Mouse (Mus musculus): ENCODE results near the gene Tmem184b. TPM values are rescaled to one million over a fixed set of nuclear protein-coding genes. Genes with fewer than 3 reads are reported as not detected.

The Tmem184b gene
- polyA plus RNA-seq, 1 experiment = 269 TPM

DNA sequence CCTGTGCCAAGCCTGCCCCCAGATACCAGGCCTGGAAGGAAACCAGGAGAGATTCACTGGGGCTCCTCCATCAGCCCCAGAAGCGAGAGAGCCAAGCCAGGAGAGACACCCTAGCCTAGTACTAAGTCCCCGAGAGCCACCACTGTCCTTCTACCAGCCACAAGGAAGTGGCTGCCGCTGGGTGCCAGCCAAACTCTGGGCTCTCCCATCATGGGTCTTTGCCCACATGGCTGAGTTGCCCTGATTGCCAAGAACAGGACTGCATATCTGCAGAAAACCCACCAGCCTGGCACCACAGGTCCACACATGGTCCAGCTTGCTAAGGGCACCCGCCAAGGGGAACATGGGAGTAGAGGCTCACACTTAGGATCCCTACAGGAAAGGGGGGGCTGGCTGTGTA, 36.9 kb upstream of the Tmem184b start:
- peak; percentile 69 for DNase-seq
- WGBS = 8% methylated on average over 4 of the region's 4 CpGs
- H3K4me3 ChIP-seq (replicated peaks; ENCODE audit: extremely low read depth, low read depth, low read length) = peak overlapping the region; percentile 60
- TF ChIP-seq POLR2A (IDR thresholded peaks at IDR 0.05; ENCODE audit: borderline replicate concordance, extremely low read depth, low read depth, low read length) = no peak
- TF ChIP-seq CTCF (IDR thresholded peaks at IDR 0.05; ENCODE audit: insufficient read depth, low read length) = no peak
- peaks cover 48% of the 10 kb centered on the region for H3K4me1 ChIP-seq (ENCODE audit: control insufficient read depth, insufficient read depth, low read length)

- H3K4me1 ChIP-seq (ENCODE audit: control insufficient read depth, insufficient read depth, low read length) = peaks cover 55% of the 10 kb centered on the region
- no peak overlapping the region for H3K4me3 ChIP-seq (replicated peaks; ENCODE audit: extremely low read depth, low read depth, low read length)
- TF ChIP-seq CTCF (IDR thresholded peaks at IDR 0.05; ENCODE audit: insufficient read depth, low read length) = no peak
- TF ChIP-seq POLR2A (IDR thresholded peaks at IDR 0.05; ENCODE audit: borderline replicate concordance, extremely low read depth, low read depth, low read length) = no peak
- WGBS = 61% methylated on average over 4 of the region's 4 CpGs
- DNase-seq = no peak
Observed at GRCm38 (mm10) chr15:79439386-79439785, 36.0 kb upstream of the Tmem184b start.

GRCm38 (mm10) chr15:79438816-79439215, 35.4 kb upstream of the Tmem184b start:
- Histone ChIP-seq H3K4me3 (replicated peaks; ENCODE audit: extremely low read depth, low read depth, low read length) (no peak overlapping the region), H3K4me1 (ENCODE audit: control insufficient read depth, insufficient read depth, low read length) (peaks cover 57% of the 10 kb centered on the region)
- DNase-seq = no peak
- TF ChIP-seq POLR2A (IDR thresholded peaks at IDR 0.05; ENCODE audit: borderline replicate concordance, extremely low read depth, low read depth, low read length) = no peak
- no peak for TF ChIP-seq CTCF (IDR thresholded peaks at IDR 0.05; ENCODE audit: insufficient read depth, low read length)
- 46% methylated on average over 8 of the region's 8 CpGs for WGBS

- Histone ChIP-seq H3K4me3 (replicated peaks; ENCODE audit: extremely low read depth, low read depth, low read length) (no peak overlapping the region), H3K4me1 (ENCODE audit: control insufficient read depth, insufficient read depth, low read length) (peaks cover 57% of the 10 kb centered on the region)
- TF ChIP-seq CTCF (IDR thresholded peaks at IDR 0.05; ENCODE audit: insufficient read depth, low read length) (no peak), POLR2A (IDR thresholded peaks at IDR 0.05; ENCODE audit: borderline replicate concordance, extremely low read depth, low read depth, low read length) (no peak)
- no peak for DNase-seq
- 60% methylated on average over 6 of the region's 6 CpGs for WGBS
Observed at GRCm38 (mm10) chr15:79438209-79438810, 34.9 kb upstream of the Tmem184b start.

DNA sequence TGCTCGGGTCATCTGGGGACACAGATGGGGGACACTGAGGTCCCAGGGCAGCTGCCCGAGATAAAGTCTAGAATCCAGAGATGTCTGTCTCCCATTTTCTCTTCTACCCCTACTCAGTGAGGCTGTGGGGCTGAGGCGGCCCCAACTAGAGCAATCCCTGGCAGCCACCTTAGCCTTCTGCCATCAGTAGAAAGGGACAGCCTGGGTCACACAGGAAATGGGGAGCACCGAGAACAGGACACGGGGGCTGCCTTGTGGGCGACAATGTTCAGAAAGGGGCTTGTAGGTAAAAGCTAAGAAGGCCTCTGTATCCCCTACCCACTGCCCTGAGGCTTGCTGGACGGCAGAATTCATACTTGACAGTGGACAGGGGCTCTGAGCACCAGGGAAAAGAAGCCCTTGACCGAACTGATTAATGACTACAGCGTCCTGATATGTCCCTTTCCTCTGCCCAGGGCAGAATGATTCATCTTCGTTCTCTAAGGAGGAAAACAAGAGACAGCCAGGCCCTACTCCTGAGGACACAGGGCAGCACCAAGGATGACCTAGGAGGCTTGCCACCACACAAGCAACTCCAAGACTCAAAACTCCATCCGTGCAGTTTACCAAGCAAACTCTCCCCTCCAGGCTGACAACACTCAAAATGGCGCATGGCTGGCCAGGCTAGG, 34.3 kb upstream of the Tmem184b start:
- 62% methylated on average over 12 of the region's 12 CpGs for WGBS
- Histone ChIP-seq H3K4me1 (ENCODE audit: control insufficient read depth, insufficient read depth, low read length) (peaks cover 61% of the 10 kb centered on the region), H3K4me3 (replicated peaks; ENCODE audit: extremely low read depth, low read depth, low read length) (no peak overlapping the region)
- TF ChIP-seq CTCF (IDR thresholded peaks at IDR 0.05; ENCODE audit: insufficient read depth, low read length) (no peak), POLR2A (IDR thresholded peaks at IDR 0.05; ENCODE audit: borderline replicate concordance, extremely low read depth, low read depth, low read length) (no peak)
- DNase-seq = no peak

DNA sequence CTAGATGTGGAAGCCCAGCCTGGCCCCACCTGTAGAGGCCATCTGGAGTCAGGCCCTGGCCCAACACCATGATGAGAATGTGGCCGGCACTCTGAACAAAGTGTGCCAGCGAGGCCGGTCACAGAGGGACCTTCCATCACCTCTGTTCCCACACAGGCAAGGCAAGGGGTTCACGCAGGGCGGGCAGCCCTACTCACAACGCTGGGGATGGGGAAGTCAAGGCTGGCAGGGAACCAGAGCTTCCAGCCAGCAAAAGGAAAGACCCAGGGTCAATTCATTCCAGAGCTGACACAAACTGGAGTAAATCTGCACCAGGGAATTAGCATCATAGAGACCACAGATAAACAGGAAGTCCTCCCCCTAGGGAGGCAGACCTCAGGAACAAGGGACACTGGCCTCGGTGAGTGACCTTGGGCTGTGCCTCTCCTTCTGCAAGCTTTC, 33.1 kb upstream of the Tmem184b start:
- no peak for DNase-seq
- H3K4me1 ChIP-seq (ENCODE audit: control insufficient read depth, insufficient read depth, low read length) = peaks cover 68% of the 10 kb centered on the region
- H3K4me3 ChIP-seq (replicated peaks; ENCODE audit: extremely low read depth, low read depth, low read length) = no peak overlapping the region
- TF ChIP-seq POLR2A (IDR thresholded peaks at IDR 0.05; ENCODE audit: borderline replicate concordance, extremely low read depth, low read depth, low read length) (no peak), CTCF (IDR thresholded peaks at IDR 0.05; ENCODE audit: insufficient read depth, low read length) (no peak)
- 28% methylated on average over 7 of the region's 7 CpGs for WGBS

- WGBS = 15% methylated on average over 7 of the region's 7 CpGs
- DNase-seq = no peak
- Histone ChIP-seq H3K4me1 (ENCODE audit: control insufficient read depth, insufficient read depth, low read length) (peaks cover 70% of the 10 kb centered on the region), H3K4me3 (replicated peaks; ENCODE audit: extremely low read depth, low read depth, low read length) (no peak overlapping the region)
- TF ChIP-seq CTCF (IDR thresholded peaks at IDR 0.05; ENCODE audit: insufficient read depth, low read length) (no peak), POLR2A (IDR thresholded peaks at IDR 0.05; ENCODE audit: borderline replicate concordance, extremely low read depth, low read depth, low read length) (no peak)
Observed at GRCm38 (mm10) chr15:79435191-79435671, 31.9 kb upstream of the Tmem184b start.

GRCm38 (mm10) chr15:79432892-79433291, 29.5 kb upstream of the Tmem184b start:
- no peak for DNase-seq
- Histone ChIP-seq H3K4me1 (ENCODE audit: control insufficient read depth, insufficient read depth, low read length) (peaks cover 52% of the 10 kb centered on the region), H3K4me3 (replicated peaks; ENCODE audit: extremely low read depth, low read depth, low read length) (peak overlapping the region; percentile 44)
- TF ChIP-seq POLR2A (IDR thresholded peaks at IDR 0.05; ENCODE audit: borderline replicate concordance, extremely low read depth, low read depth, low read length) (no peak), CTCF (IDR thresholded peaks at IDR 0.05; ENCODE audit: insufficient read depth, low read length) (no peak)
- WGBS = 24% methylated on average over 21 of the region's 21 CpGs

DNA sequence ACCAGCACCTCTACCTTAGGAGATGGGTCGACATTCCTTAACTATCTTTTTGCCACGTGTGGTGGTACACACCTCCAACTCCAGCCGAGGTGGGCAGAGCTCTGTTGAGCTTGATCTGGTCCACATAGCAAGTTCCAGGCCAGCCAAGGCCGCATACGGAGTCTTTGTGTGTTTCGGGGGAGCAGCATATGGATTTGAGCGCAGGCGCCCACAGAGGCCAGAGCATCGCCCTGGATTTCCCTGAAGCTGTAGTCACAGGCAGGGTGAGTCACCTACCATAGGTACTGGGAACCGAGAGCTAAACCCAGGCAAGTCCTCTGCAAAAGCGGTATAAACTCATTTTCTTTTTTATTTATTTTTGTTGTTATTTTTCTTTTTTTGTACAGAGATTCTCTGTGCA, 29.0 kb upstream of the Tmem184b start:
- H3K4me3 ChIP-seq (replicated peaks; ENCODE audit: extremely low read depth, low read depth, low read length) = no peak overlapping the region

GRCm38 (mm10) chr15:79431925-79432324, 28.6 kb upstream of the Tmem184b start:
- no peak for DNase-seq

More for the DNA sequence above, 29.0 kb upstream of the Tmem184b start:
- 65% methylated on average over 11 of the region's 11 CpGs for WGBS
- H3K4me1 ChIP-seq (ENCODE audit: control insufficient read depth, insufficient read depth, low read length) = peaks cover 46% of the 10 kb centered on the region
- no peak for DNase-seq
- no peak for TF ChIP-seq POLR2A (IDR thresholded peaks at IDR 0.05; ENCODE audit: borderline replicate concordance, extremely low read depth, low read depth, low read length)

More at GRCm38 (mm10) chr15:79431925-79432324, 28.6 kb upstream of the Tmem184b start:
- Histone ChIP-seq H3K4me1 (ENCODE audit: control insufficient read depth, insufficient read depth, low read length) (peaks cover 42% of the 10 kb centered on the region), H3K4me3 (replicated peaks; ENCODE audit: extremely low read depth, low read depth, low read length) (no peak overlapping the region)
- WGBS = 51% methylated on average over 7 of the region's 7 CpGs
- TF ChIP-seq CTCF (IDR thresholded peaks at IDR 0.05; ENCODE audit: insufficient read depth, low read length) (no peak), POLR2A (IDR thresholded peaks at IDR 0.05; ENCODE audit: borderline replicate concordance, extremely low read depth, low read depth, low read length) (no peak)
